Mouse (Mus musculus): Measurements from ENCODE around the gene Mctp1. TPM values are rescaled to one million over a fixed set of nuclear protein-coding genes. Genes with fewer than 3 reads are reported as not detected.
A peak's percentile ranks its signal among the peaks of the same experiment; 100 is the strongest.
"Not testable (repeated sequence)": the region's sequence is repeated elsewhere in the genome, so short reads cannot be mapped to it uniquely, and the experiment has no call there.

Gene Mctp1
- total RNA-seq, 2 experiments from 2014 or later, result 31.9 to 36.7 TPM

DNA sequence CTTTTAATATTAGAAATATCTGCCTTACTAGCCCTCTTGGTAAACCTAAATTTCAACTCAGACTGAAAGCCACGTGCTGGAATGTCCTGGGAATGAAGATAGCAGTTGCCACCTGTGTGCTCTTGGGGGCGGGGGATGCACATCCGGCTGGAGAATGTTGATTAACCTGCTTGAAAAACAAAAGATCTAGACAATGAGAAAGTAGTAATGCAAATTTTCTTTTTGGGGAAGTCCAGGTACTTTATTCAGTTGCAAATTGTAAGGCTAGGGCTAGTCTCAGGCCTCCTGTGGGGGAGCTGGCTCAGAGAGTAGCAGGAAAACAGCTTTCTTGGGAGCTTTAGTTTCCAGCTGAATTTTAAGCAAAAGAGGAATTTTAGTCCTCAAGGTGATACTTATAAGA, 67.2 kb downstream of the Mctp1 start:
- intact Hi-C loops (cut with DNase I); DNase-seq: not testable (repeated sequence)

- intact Hi-C loops (cut with DNase I), result no loop called here
Observed at GRCm38 (mm10) chr13:76481601-76482000, 97.3 kb downstream of the Mctp1 start.

DNA sequence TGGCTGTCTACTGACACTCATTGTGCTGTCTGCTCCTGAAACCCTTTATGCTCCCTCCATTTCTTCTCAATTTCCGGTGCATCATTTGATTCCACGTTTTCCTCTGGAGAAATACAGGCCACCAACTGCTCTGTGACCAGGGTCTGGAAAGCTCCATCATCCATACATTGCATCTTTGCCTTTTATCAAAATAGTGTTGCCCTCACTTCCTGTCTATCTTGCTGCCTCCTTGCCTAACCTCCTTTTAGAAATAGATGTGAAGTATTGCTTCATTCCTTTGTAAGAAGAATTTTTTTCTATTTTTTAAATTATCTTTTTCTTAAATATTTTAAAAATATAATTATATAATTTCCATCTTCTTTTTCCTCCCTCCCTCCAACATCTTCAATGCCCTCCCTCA, 98.7 kb downstream of the Mctp1 start:
- intact Hi-C loops (cut with DNase I), result no loop called here
- no peak for DNase-seq

More at GRCm38 (mm10) chr13:76481601-76482000, 97.3 kb downstream of the Mctp1 start:
- DNase-seq, result no peak

GRCm38 (mm10) chr13:76484086-76484709, 99.9 kb downstream of the Mctp1 start:
- peak; percentile 50 for DNase-seq
- intact Hi-C loops (cut with DNase I), result no loop called here

DNA sequence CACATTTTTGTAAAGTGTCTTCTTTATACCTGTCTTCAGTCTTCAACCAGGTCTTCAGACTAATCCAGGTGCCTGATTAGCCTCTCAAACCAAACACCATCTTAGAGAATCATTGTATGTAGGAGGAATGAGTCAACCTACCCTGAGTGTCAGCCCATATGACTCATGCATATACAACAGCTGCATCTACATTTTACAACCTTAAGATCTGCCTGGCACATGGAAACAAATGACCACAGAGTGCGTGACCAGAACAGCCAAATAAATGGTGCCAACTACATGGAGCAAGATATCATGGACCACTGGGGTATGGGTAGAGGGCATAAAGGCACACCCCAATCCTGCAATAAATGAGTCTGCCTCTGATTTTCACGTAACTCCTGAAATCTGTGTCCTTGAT, 131.6 kb downstream of the Mctp1 start:
- intact Hi-C loops (cut with DNase I), result no loop called here
- DNase-seq, result no peak

GRCm38 (mm10) chr13:76523170-76523569, 138.8 kb downstream of the Mctp1 start:
- no peak for DNase-seq
- intact Hi-C loops (cut with DNase I), result no loop called here

DNA sequence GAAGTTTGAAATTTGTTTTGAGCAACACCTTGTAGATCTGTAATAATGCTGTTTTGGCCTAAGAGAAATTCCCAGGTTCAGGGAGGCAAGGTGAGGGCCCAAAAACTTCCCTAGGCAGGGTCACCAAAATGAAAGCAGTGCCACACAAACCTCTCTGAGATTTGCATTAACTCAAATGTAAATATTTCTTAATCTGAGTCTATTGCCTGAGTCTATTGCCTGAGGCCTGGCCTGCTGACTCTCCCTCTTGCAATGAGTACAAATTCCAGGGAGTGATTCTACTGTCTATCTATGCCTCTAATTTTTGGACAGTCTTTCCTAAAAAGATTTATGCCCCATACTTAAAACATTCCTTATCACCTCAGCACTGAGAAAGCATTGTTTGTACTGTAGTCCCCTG, 143.0 kb downstream of the Mctp1 start:
- intact Hi-C loops (cut with DNase I), result no loop called here
- no peak for DNase-seq

DNA sequence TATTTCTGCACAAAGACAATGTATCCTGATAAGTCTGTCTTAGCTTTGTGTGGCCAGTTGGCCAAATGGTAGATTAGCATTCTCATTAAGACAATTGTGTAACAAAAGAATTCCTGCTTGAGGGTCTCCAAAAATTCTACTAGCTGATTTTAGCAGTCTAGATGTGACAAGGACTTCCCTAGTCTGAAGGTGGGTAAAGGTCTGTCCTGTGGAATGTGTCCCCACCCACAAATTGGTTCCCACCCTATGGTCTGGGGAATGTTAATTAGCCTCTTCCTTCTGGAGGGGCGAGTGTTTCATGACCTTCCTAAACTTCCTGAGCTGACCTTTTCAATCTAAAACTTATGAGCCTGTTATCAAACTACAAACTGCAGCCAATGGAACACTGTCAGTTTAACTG, 143.4 kb downstream of the Mctp1 start:
- DNase-seq, result no peak
- intact Hi-C loops (cut with DNase I), result no loop called here

- DNase-seq, result no peak
- intact Hi-C loops (cut with DNase I), result loop anchor here (10.0 kb wide), 1 partner anchor 485 kb away; no protein-coding TSS in a partner anchor
Observed at GRCm38 (mm10) chr13:76529915-76530314, 145.6 kb downstream of the Mctp1 start.

- no peak for DNase-seq
- intact Hi-C loops (cut with DNase I), result loop anchor here (10.0 kb wide), 1 partner anchor 484 kb away; no protein-coding TSS in a partner anchor
Observed at GRCm38 (mm10) chr13:76530867-76531504, 146.7 kb downstream of the Mctp1 start.

DNA sequence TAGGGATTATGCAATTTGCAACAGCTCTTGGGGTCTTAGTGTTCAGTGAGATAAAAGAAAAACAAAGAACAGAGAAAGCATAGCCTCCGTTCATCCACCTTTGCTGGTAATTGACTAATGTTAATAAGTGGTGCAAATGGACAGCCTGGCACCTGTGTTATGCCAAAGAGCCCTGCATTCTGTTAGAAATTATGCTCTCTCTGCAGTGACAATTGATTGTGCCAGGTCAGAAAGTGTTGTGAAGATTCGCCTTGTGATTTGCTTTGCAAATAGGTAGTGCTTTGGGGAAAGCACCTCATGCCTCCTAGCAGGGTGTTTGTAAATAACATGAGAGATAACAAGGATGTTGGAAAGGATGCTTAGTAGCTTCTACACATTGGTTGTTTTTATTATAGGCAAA, 163.5 kb downstream of the Mctp1 start:
- no peak for DNase-seq
- intact Hi-C loops (cut with DNase I), result no loop called here

GRCm38 (mm10) chr13:76560918-76561317, 176.6 kb downstream of the Mctp1 start:
- intact Hi-C loops (cut with DNase I), result no loop called here
- DNase-seq, result no peak

DNA sequence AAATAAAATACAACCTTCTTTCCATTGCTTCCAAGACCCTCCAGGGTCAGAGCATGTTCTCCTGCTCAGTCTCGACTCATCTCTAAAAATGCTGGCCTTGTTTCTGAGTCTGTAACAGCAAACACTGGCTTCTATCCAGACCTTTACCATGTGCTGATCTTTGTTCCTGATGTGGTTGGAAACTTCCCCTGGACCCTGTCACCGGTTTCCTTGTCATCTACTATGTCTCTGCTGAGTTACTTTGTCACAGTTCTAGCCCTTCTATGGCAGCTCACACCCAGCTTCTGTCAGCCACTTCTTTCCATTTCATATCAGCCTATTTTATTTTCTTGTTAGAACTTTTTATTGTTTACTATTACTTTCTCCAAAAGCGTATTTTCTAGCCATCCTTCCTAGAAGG, 177.3 kb downstream of the Mctp1 start:
- DNase-seq, result no peak
- intact Hi-C loops (cut with DNase I), result no loop called here

- no peak for DNase-seq
- intact Hi-C loops (cut with DNase I), result no loop called here
Observed at GRCm38 (mm10) chr13:76564061-76564460, 179.7 kb downstream of the Mctp1 start.

GRCm38 (mm10) chr13:76566024-76566423, 181.7 kb downstream of the Mctp1 start:
- DNase-seq, result no peak
- intact Hi-C loops (cut with DNase I), result no loop called here

GRCm38 (mm10) chr13:76567448-76567847, 183.1 kb downstream of the Mctp1 start:
- DNase-seq, result no peak
- intact Hi-C loops (cut with DNase I), result no loop called here

- intact Hi-C loops (cut with DNase I), result no loop called here
- DNase-seq, result no peak
Observed at GRCm38 (mm10) chr13:76568569-76569211, 184.4 kb downstream of the Mctp1 start.

DNA sequence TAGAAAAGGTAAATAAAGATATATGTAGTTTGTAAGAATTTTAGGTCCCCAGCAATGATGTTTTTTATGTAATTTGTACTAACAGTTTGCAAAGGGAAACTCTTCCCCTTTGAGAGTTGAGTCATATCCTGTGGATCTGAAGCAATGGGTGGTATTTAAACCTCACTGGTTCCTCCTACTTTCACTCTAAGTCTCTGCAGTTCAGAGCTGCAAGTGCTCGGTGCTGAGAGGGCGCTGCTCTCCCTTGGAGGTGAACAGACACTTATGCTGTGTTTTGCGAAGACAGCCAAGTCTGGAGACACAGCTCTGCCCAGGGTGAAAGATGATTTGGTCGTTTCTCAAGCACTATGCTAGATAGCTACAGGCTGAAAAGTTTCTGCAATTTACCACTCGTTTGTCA, 195.1 kb downstream of the Mctp1 start:
- intact Hi-C loops (cut with DNase I), result no loop called here
- no peak for DNase-seq

DNA sequence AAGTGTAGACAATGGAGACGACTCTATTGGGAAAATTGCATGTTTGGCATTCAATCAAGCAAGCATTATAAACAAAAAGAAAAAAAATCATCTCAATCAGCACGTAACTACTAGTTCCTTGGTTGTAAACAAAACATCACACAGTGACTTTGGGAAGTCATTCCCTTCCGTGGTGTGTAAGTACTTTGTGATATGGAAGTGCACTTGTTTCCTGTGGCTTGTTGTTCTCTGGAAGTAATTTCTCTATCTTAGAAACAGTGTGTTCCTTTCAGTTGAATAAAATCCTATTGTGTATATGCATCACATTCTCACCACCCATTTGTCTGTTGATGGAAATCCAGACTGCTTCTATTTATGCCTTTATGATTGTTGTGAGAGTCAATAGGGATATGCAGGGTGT, 201.1 kb downstream of the Mctp1 start:
- intact Hi-C loops (cut with DNase I), result no loop called here
- DNase-seq, result no peak

GRCm38 (mm10) chr13:76590709-76591108, 206.4 kb downstream of the Mctp1 start:
- DNase-seq, result not testable (repeated sequence)

GRCm38 (mm10) chr13:76591189-76591588, 206.9 kb downstream of the Mctp1 start:
- intact Hi-C loops (cut with DNase I), result no loop called here
- no peak for DNase-seq

More at GRCm38 (mm10) chr13:76590709-76591108, 206.4 kb downstream of the Mctp1 start:
- intact Hi-C loops (cut with DNase I), result not testable (repeated sequence)

DNA sequence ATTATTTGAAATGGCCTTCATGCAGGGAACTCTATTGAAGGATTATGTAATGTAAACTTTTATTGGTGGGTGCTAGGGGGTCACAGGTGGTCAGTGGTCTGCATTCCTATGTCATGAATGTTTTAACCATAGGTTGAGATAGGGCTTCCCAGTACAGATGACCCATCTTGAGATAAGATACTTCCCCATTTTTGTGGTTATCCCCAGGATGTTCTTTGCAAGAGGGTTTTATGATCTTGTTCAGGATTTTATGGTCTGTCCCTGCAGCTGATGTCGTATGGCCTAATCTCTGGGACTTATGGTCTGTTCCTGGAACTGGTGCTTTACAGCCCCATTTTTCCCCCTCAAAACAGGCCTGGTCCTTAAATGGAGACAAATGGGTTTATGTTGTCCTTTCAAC, 207.4 kb downstream of the Mctp1 start:
- DNase-seq, result no peak
- intact Hi-C loops (cut with DNase I), result no loop called here
